In the genomic region with DNA sequence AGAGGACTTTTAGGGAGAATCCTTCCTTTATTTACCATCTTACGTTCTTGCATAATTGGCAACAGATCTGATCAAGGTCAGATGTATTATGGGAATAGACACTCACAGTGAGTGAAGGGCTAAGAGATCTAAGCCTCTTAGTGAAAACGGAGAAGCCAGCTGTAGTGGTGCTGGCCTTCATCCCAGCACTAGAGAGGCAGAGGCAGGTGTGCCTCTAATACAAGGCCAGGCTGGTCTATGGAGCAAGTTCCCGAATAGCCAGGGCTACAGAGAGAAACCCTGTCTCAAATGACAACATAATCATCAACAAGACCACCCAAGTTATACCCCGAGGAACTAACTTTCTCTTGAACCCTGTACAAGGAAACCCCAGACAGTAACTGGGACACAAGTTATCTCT, we compare ENCODE assay signal across 18 mouse cellular contexts. TPM values are rescaled to one million over a fixed set of nuclear protein-coding genes. Genes with fewer than 3 reads are reported as not detected.
DNase-seq lines count a peak whose midpoint lies in the region; ATAC-seq and TF ChIP-seq lines count a peak whose summit lies in the region.
"Had no signal": no experiment of that assay in that cellular context is flagged by ENCODE, and none has a peak within 500 bp of the region (broad histone marks: within the 10 kb centered on the region; RNA-seq: fewer than 3 reads in every experiment).

No protein-coding gene starts in this region.

- no peaks in the 10 kb centered on the region for H3K4me1 ChIP-seq in embryonic facial prominence, embryonic 14.5 days (ENCODE audit: control insufficient read depth, insufficient read depth, low read length)
- 0 out of 2 replicates have a peak, but pooled peaks cover 3% of the 10 kb centered on the region for H3K4me1 ChIP-seq in embryonic facial prominence, embryonic 10.5 days
- no peaks in the 10 kb centered on the region for H3K4me1 ChIP-seq in limb, embryonic 13.5 days
- no peaks in the 10 kb centered on the region for H3K4me1 ChIP-seq in limb, embryonic 10.5 days
- H3K4me1 ChIP-seq in liver, embryonic 15.5 days (replicated peaks): peaks cover 21% of the 10 kb centered on the region
- H3K4me1 ChIP-seq in liver, postnatal 0 days (ENCODE audit: insufficient read depth): 0 out of 2 replicates have a peak, but pooled peaks cover 2% of the 10 kb centered on the region
- H3K4me1 ChIP-seq: embryonic facial prominence, embryonic 12.5 days; forebrain, embryonic 12.5 days; forebrain, embryonic 15.5 days; hindbrain, embryonic 12.5 days; hindbrain, embryonic 15.5 days had no signal

- peak; percentile 55 for DNase-seq in embryonic facial prominence, embryonic 14.5 days (ENCODE audit: low spot score)
- DNase-seq in embryonic facial prominence, embryonic 10.5 days (ENCODE audit: low spot score): no peak
- no peak for DNase-seq in limb, embryonic 10.5 days (ENCODE audit: low spot score)
- DNase-seq in liver, postnatal 0 days: no peak
- DNase-seq in cerebellum, postnatal 10 days: no peak
- DNase-seq: cerebellum, adult 11-12 months; cerebellum, adult 8-10 months had no signal

- no peak for TF ChIP-seq CTCF in liver, postnatal 0 days (IDR thresholded peaks at IDR 0.05; ENCODE audit: low read depth)

- no peaks in the 10 kb centered on the region for H3K79me2 ChIP-seq in myocyte (ENCODE audit: control insufficient read depth, insufficient read depth)

- no peak overlapping the region for H3K9ac ChIP-seq in embryonic facial prominence, embryonic 14.5 days (ENCODE audit: low read depth, low read length)
- H3K9ac ChIP-seq in limb, embryonic 13.5 days: no peak overlapping the region
- no peak overlapping the region for H3K9ac ChIP-seq in liver, embryonic 15.5 days
- H3K9ac ChIP-seq in liver, postnatal 0 days (replicated peaks): no peak overlapping the region
- H3K9ac ChIP-seq: embryonic facial prominence, embryonic 12.5 days; forebrain, embryonic 12.5 days; forebrain, embryonic 15.5 days; hindbrain, embryonic 12.5 days; hindbrain, embryonic 15.5 days had no signal

- no peak overlapping the region for H3K4me3 ChIP-seq in embryonic facial prominence, embryonic 14.5 days (ENCODE audit: low read depth, low read length)
- H3K4me3 ChIP-seq in embryonic facial prominence, embryonic 10.5 days: no peak overlapping the region
- no peak overlapping the region for H3K4me3 ChIP-seq in limb, embryonic 13.5 days
- no peak overlapping the region for H3K4me3 ChIP-seq in limb, embryonic 10.5 days
- H3K4me3 ChIP-seq in liver, embryonic 15.5 days (replicated peaks): no peak overlapping the region
- H3K4me3 ChIP-seq in liver, postnatal 0 days (ENCODE audit: low read depth, low read length): no peak overlapping the region
- no peak overlapping the region for H3K4me3 ChIP-seq in myocyte
- H3K4me3 ChIP-seq: embryonic facial prominence, embryonic 12.5 days; forebrain, embryonic 12.5 days; forebrain, embryonic 15.5 days; hindbrain, embryonic 12.5 days; hindbrain, embryonic 15.5 days had no signal

- no peaks in the 10 kb centered on the region for H3K9me3 ChIP-seq in embryonic facial prominence, embryonic 14.5 days (ENCODE audit: control insufficient read depth, low read length)
- peaks cover 12% of the 10 kb centered on the region; the same call in 1 of the 2 replicates for H3K9me3 ChIP-seq in embryonic facial prominence, embryonic 10.5 days
- H3K9me3 ChIP-seq in limb, embryonic 13.5 days: peaks cover 11% of the 10 kb centered on the region
- H3K9me3 ChIP-seq in limb, embryonic 10.5 days (replicated peaks): no peaks in the 10 kb centered on the region
- no peaks in the 10 kb centered on the region for H3K9me3 ChIP-seq in liver, embryonic 15.5 days (replicated peaks)
- H3K9me3 ChIP-seq in liver, postnatal 0 days (ENCODE audit: low read length): peaks cover 6% of the 10 kb centered on the region; the same call in 1 of the 2 replicates
- H3K9me3 ChIP-seq: forebrain, embryonic 12.5 days; forebrain, embryonic 15.5 days; hindbrain, embryonic 15.5 days had no signal

- no peak overlapping the region for H3K4me2 ChIP-seq in embryonic facial prominence, embryonic 14.5 days (ENCODE audit: low read depth, low read length)
- H3K4me2 ChIP-seq in limb, embryonic 13.5 days (replicated peaks): no peak overlapping the region
- H3K4me2 ChIP-seq in liver, embryonic 15.5 days: no peak overlapping the region; the same call in 1 of the 2 replicates
- no peak overlapping the region for H3K4me2 ChIP-seq in liver, postnatal 0 days (ENCODE audit: low read depth, low read length)
- H3K4me2 ChIP-seq in myocyte (ENCODE audit: low read depth): peak overlapping the region; percentile 36
- H3K4me2 ChIP-seq: embryonic facial prominence, embryonic 12.5 days; forebrain, embryonic 12.5 days; forebrain, embryonic 15.5 days; heart, embryonic 11.5 days; hindbrain, embryonic 12.5 days; hindbrain, embryonic 15.5 days had no signal

- 49% methylated on average over 4 of the region's 4 CpGs for WGBS in embryonic facial prominence, embryonic 14.5 days
- WGBS in embryonic facial prominence, embryonic 10.5 days: 81% methylated on average over 4 of the region's 4 CpGs
- 72% methylated on average over 4 of the region's 4 CpGs for WGBS in limb, embryonic 13.5 days
- WGBS in limb, embryonic 10.5 days: 88% methylated on average over 4 of the region's 4 CpGs
- WGBS in liver, embryonic 15.5 days (ENCODE audit: insufficient replicate concordance): 86% methylated on average over 4 of the region's 4 CpGs
- WGBS in liver, postnatal 0 days (ENCODE audit: insufficient replicate concordance): 89% methylated on average over 4 of the region's 4 CpGs

- H3K36me3 ChIP-seq in embryonic facial prominence, embryonic 14.5 days (ENCODE audit: control insufficient read depth, insufficient read depth, low read length): peaks cover 96% of the 10 kb centered on the region
- peaks cover 100% of the 10 kb centered on the region for H3K36me3 ChIP-seq in embryonic facial prominence, embryonic 10.5 days (replicated peaks)
- peaks cover 99% of the 10 kb centered on the region for H3K36me3 ChIP-seq in limb, embryonic 13.5 days
- peaks cover 99% of the 10 kb centered on the region for H3K36me3 ChIP-seq in limb, embryonic 10.5 days
- peaks cover 99% of the 10 kb centered on the region for H3K36me3 ChIP-seq in liver, embryonic 15.5 days (replicated peaks)
- H3K36me3 ChIP-seq in liver, postnatal 0 days (replicated peaks; ENCODE audit: insufficient read depth, low read length): peaks cover 73% of the 10 kb centered on the region
- H3K36me3 ChIP-seq in myocyte (ENCODE audit: control insufficient read depth, insufficient read depth): peaks cover 20% of the 10 kb centered on the region

- H3K27ac ChIP-seq in embryonic facial prominence, embryonic 14.5 days (replicated peaks; ENCODE audit: low read depth, low read length): no peak overlapping the region
- H3K27ac ChIP-seq in embryonic facial prominence, embryonic 10.5 days (replicated peaks): no peak overlapping the region
- no peak overlapping the region for H3K27ac ChIP-seq in limb, embryonic 13.5 days
- no peak overlapping the region for H3K27ac ChIP-seq in limb, embryonic 10.5 days
- peak overlapping the region; percentile 74; the same call in 1 of the 2 replicates for H3K27ac ChIP-seq in liver, embryonic 15.5 days (replicated peaks)
- no peak overlapping the region for H3K27ac ChIP-seq in liver, postnatal 0 days (ENCODE audit: low read depth)
- H3K27ac ChIP-seq: embryonic facial prominence, embryonic 12.5 days; forebrain, embryonic 12.5 days; forebrain, embryonic 15.5 days; hindbrain, embryonic 12.5 days; hindbrain, embryonic 15.5 days had no signal

- H3K27me3 ChIP-seq in embryonic facial prominence, embryonic 14.5 days (replicated peaks; ENCODE audit: control insufficient read depth, insufficient read depth, low read length): no peaks in the 10 kb centered on the region
- H3K27me3 ChIP-seq in embryonic facial prominence, embryonic 10.5 days (replicated peaks; ENCODE audit: low read depth, poor library complexity, severe bottlenecking): no peaks in the 10 kb centered on the region
- H3K27me3 ChIP-seq in limb, embryonic 13.5 days: no peaks in the 10 kb centered on the region
- no peaks in the 10 kb centered on the region for H3K27me3 ChIP-seq in limb, embryonic 10.5 days (ENCODE audit: low read depth, poor library complexity, severe bottlenecking)
- H3K27me3 ChIP-seq in liver, embryonic 15.5 days: no peaks in the 10 kb centered on the region
- no peaks in the 10 kb centered on the region for H3K27me3 ChIP-seq in liver, postnatal 0 days (ENCODE audit: insufficient read depth, low read length)
- H3K27me3 ChIP-seq in myocyte (ENCODE audit: control insufficient read depth, insufficient read depth, insufficient read length): no peaks in the 10 kb centered on the region
- H3K27me3 ChIP-seq: embryonic facial prominence, embryonic 12.5 days; forebrain, embryonic 12.5 days; forebrain, embryonic 15.5 days; hindbrain, embryonic 12.5 days; hindbrain, embryonic 15.5 days had no signal

- peak; percentile 42; the same call in 1 of the 2 replicates for ATAC-seq in embryonic facial prominence, embryonic 14.5 days (ENCODE audit: low read depth)
- 0 out of 2 replicates have a peak, but pooled peaks have one; percentile 54 for ATAC-seq in limb, embryonic 13.5 days (ENCODE audit: low FRiP score, low read depth)
- no peak for ATAC-seq in liver, embryonic 15.5 days (ENCODE audit: insufficient read depth)
- ATAC-seq in liver, postnatal 0 days: no peak
- ATAC-seq: activated CD4-positive, CD25-positive, alpha-beta regulatory T cell, adult 4 months; forebrain, embryonic 15.5 days had no signal

- TF ChIP-seq EP300 in liver, postnatal 0 days (IDR thresholded peaks at IDR 0.05; ENCODE audit: low read depth): no peak

- no peak overlapping the region for H3ac ChIP-seq in myocyte (ENCODE audit: control insufficient read depth, insufficient read length)

- no peak for TF ChIP-seq POLR2A in myocyte (IDR thresholded peaks at IDR 0.05; ENCODE audit: insufficient read length, low read depth)

RNA-seq across cellular contexts. Expression of gene Ttll12, which starts 12.0 kb away (rescaled TPM):
- 30.7 and 36.8 TPM in 2 replicates for polyA plus RNA-seq in embryonic facial prominence, embryonic 14.5 days (2014; fragmentation: Nextera tagmentation; extraction: Ambion mirVana)
- polyA plus RNA-seq in embryonic facial prominence, embryonic 10.5 days (2016; fragmentation: Nextera tagmentation; extraction: Ambion mirVana): 62.8 and 64.3 TPM in 2 replicates
- 39.7 and 43.4 TPM in 2 replicates for polyA plus RNA-seq in limb, embryonic 13.5 days (2015; fragmentation: Nextera tagmentation; extraction: Ambion mirVana)
- 63.8 and 71.0 TPM in 2 replicates for polyA plus RNA-seq in limb, embryonic 10.5 days (2016; fragmentation: Nextera tagmentation; extraction: Ambion mirVana)
- 35.6 and 38.5 TPM in 2 replicates for polyA plus RNA-seq in liver, embryonic 15.5 days (2015; fragmentation: Nextera tagmentation; extraction: Ambion mirVana)
- polyA plus RNA-seq in liver, postnatal 0 days (2015; fragmentation: Nextera tagmentation; extraction: Ambion mirVana): 10.9 and 12.9 TPM in 2 replicates
- 69.6 TPM for polyA plus RNA-seq in myocyte (2012; fragmentation: generic; extraction: Trizol)

RNA-seq across cellular contexts. Expression of gene Mcat, which starts 19.3 kb away (rescaled TPM):
- 34.9 and 37.1 TPM in 2 replicates for polyA plus RNA-seq in embryonic facial prominence, embryonic 14.5 days (2014; fragmentation: Nextera tagmentation; extraction: Ambion mirVana)
- polyA plus RNA-seq in embryonic facial prominence, embryonic 10.5 days (2016; fragmentation: Nextera tagmentation; extraction: Ambion mirVana): 43.9 and 46.9 TPM in 2 replicates
- 39.4 and 41.6 TPM in 2 replicates for polyA plus RNA-seq in limb, embryonic 13.5 days (2015; fragmentation: Nextera tagmentation; extraction: Ambion mirVana)
- 50.8 and 54.1 TPM in 2 replicates for polyA plus RNA-seq in limb, embryonic 10.5 days (2016; fragmentation: Nextera tagmentation; extraction: Ambion mirVana)
- 15.4 and 16.8 TPM in 2 replicates for polyA plus RNA-seq in liver, embryonic 15.5 days (2015; fragmentation: Nextera tagmentation; extraction: Ambion mirVana)
- polyA plus RNA-seq in liver, postnatal 0 days (2015; fragmentation: Nextera tagmentation; extraction: Ambion mirVana): 20.0 and 20.5 TPM in 2 replicates
- 55.9 TPM for polyA plus RNA-seq in myocyte (2012; fragmentation: generic; extraction: Trizol)

RNA-seq across cellular contexts. Expression of gene Tspo, which starts 19.5 kb away (rescaled TPM):
- polyA plus RNA-seq in embryonic facial prominence, embryonic 14.5 days (2014; fragmentation: Nextera tagmentation; extraction: Ambion mirVana): 56.7 and 70.8 TPM in 2 replicates
- polyA plus RNA-seq in embryonic facial prominence, embryonic 10.5 days (2016; fragmentation: Nextera tagmentation; extraction: Ambion mirVana): 34.1 and 35.6 TPM in 2 replicates
- polyA plus RNA-seq in limb, embryonic 13.5 days (2015; fragmentation: Nextera tagmentation; extraction: Ambion mirVana): 40.4 and 41.9 TPM in 2 replicates
- polyA plus RNA-seq in limb, embryonic 10.5 days (2016; fragmentation: Nextera tagmentation; extraction: Ambion mirVana): 56.8 and 60.5 TPM in 2 replicates
- polyA plus RNA-seq in liver, embryonic 15.5 days (2015; fragmentation: Nextera tagmentation; extraction: Ambion mirVana): 202 and 217 TPM in 2 replicates
- polyA plus RNA-seq in liver, postnatal 0 days (2015; fragmentation: Nextera tagmentation; extraction: Ambion mirVana): 168 and 183 TPM in 2 replicates
- 937 TPM for polyA plus RNA-seq in myocyte (2012; fragmentation: generic; extraction: Trizol)

RNA-seq across cellular contexts. Expression of gene Bik, which starts 56.3 kb away (rescaled TPM):
- 5.2 and 5.6 TPM in 2 replicates for polyA plus RNA-seq in embryonic facial prominence, embryonic 14.5 days (2014; fragmentation: Nextera tagmentation; extraction: Ambion mirVana)
- polyA plus RNA-seq in embryonic facial prominence, embryonic 10.5 days (2016; fragmentation: Nextera tagmentation; extraction: Ambion mirVana): 2.3 TPM in 2 replicates
- 3.5 and 3.7 TPM in 2 replicates for polyA plus RNA-seq in limb, embryonic 13.5 days (2015; fragmentation: Nextera tagmentation; extraction: Ambion mirVana)
- polyA plus RNA-seq in limb, embryonic 10.5 days (2016; fragmentation: Nextera tagmentation; extraction: Ambion mirVana): 1.7 and 2.6 TPM in 2 replicates
- 1.9 and 2.2 TPM in 2 replicates for polyA plus RNA-seq in liver, embryonic 15.5 days (2015; fragmentation: Nextera tagmentation; extraction: Ambion mirVana)
- polyA plus RNA-seq in liver, postnatal 0 days (2015; fragmentation: Nextera tagmentation; extraction: Ambion mirVana): 6.2 and 6.4 TPM in 2 replicates
- 1.3 TPM for polyA plus RNA-seq in myocyte (2012; fragmentation: generic; extraction: Trizol)
- polyA plus RNA-seq: erythroblast, embryonic 14.5 days had no signal

Comparison
In these comparisons a context has a peak if more than half of its experiments do, and no peak if none do; other contexts are left out.
1. ATAC-seq: peak in embryonic facial prominence, embryonic 14.5 days (single experiment) and limb, embryonic 13.5 days (single experiment); none in liver, embryonic 15.5 days (single experiment) and liver, postnatal 0 days (single experiment).